Mouse (Mus musculus): ENCODE measurements at regions not wholly inside any gene's neighbourhood (a gene's known extent, or its start where the extent isn't known, plus 50 kb on each side); places are given as distances from the start of the nearest gene placed in this dataset.

DNA sequence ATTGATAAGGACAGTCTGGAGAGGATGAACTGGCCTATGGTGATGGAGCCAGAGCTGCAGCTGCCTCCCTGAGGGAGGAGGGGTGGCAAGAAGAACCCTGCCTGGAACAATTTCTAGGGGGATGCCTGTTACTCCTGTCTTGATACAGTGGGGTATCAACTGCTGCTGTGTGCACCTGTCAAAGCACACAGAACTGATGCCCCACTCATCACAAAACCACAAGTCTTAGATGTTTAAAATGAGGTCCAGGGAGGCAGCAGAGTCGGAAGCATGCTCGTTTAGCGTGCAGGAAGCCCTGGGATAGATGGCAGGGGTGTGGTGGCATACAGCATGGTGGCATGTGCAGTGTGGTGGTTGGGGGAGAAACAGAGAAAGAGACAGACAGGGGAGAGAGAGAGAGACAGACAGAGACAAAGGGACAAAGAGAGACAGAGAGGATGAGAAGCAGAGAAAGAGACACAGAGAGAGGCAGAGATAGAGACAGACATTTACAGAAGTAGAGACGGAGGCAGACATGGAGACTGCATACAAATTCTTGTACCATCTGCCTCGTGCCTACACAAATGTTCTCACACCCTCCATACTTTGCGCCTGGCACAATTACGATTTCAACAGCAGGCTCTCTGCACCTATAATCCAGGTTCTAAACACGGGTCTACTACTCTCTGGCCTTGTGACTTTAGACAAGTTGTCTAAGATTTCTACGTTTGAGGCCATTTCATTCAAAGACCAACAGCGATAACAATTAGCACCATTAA lies 242.6 kb downstream of the Cbln4 start:
- no peak for DNase-seq

DNA sequence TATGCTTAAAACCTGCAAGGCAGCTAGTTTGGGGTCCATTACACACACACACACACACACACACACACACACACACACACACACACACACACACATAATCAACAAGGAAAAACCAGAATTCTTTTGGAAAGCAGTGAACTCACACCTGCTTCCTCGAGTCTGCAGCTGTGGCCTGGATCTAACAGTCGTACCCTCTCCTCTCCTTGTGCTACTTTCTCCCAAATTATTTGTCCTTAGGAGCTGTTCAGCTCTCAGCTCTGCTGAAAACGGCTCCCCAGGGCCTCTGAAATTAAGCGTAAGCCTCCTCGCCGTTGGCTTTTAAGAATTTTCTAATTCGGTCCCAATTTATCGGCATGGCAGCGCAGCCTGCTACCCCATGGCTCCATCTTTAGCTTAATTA lies 243.9 kb downstream of the Cbln4 start:
- DNase-seq = no peak

- no peak for DNase-seq
These were observed 252.6 kb downstream of the Cbln4 start for GRCm38 (mm10) chr2:171790686-171791085.

DNA sequence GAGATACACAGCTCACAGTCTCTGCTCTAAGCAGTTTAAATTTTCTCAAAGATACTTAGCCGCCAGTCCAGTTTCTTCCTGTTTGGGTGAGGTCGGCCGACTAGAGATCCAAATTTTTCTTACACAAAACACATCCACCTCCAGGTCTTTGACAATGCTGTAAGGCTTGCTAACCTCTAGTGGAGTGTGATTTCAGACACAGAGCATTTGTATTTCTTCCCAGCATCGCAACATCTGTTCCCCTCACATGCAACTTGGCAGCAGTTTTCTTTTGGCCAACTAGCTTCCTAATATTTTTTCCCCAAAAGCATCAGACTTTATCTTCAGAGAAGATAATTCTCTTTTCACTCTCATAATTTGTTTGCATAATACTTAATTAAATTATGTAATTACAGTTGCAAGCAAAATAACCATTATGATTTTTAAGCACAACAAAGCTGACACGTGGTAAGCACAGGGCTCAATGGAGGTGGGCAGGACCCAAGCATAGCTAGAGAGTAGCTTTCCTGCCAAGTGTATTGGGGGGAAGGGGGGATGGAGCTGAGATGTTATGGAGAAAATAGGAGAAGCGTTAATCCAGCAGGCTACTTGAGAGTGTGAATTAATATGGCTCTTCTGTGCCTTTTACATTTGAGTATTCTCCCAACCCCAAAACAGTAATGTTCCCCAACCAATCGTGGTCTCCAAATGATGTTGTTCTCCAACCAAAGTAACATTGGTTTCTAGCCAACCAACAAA lies 276.9 kb downstream of the Cbln4 start:
- no peak for DNase-seq

DNA sequence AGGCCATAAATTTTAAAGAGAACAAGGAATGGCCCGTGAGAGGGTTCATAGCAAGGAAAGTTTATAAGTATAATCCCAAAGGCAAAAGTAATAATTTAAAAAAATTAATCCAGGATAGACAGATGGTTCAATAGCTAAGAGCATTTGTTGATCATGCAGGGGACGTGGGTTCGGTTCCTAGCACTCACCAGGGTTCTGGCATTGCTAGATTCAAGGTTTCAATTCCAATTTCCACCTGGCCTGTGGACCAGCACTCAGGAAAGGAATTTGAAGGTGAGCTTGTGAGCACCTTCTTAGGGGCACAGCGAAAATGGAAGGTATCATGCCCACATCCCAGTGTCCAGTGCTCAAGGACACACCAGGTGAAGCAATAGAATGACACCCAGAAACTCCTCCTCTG lies 278.2 kb downstream of the Cbln4 start:
- DNase-seq = no peak

- DNase-seq = no peak
These were observed 289.8 kb downstream of the Cbln4 start for GRCm38 (mm10) chr2:171753502-171753901.

- no peak for DNase-seq
These were observed 296.1 kb downstream of the Cbln4 start for GRCm38 (mm10) chr2:171747162-171747561.

- no peak for DNase-seq
These were observed 300.2 kb downstream of the Cbln4 start for GRCm38 (mm10) chr2:171743111-171743510.

DNA sequence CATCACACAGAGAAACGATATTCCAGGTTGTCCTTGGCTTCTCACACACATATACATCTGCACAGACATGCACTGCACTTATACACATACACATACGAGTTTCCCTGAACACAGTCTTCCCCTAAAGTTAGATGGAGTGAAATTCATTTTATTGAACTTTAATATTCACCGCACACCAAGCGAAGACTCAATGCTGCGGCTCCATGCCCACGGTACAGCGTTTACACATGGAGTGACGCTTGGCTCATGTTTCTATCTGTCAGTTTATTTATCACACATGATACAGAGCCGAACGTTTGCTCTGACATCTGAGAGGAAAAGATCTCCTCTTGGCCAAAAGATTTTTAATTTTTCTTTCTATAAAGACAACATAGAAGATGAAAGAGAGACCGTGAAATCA lies 300.6 kb downstream of the Cbln4 start:
- DNase-seq = no peak

DNA sequence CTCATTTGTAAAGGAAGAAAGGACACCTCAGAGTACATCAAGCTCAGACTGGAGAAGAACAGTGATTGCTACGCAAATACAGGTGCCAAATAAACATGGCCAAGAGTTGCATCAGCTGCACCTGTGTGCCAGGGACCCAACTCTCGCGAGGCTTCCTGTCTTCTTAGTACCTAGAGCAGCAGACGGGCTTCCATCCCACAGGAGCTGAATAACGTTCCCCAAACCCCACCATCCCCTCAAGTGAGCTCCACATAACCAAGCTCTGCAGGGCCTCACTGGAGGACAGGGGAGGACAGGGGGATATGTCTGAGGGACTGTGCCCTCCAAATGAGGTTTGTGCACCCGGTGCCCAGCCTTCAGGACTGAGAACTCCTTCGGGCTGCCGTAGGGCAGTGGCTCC lies 305.5 kb downstream of the Cbln4 start:
- DNase-seq = no peak

DNA sequence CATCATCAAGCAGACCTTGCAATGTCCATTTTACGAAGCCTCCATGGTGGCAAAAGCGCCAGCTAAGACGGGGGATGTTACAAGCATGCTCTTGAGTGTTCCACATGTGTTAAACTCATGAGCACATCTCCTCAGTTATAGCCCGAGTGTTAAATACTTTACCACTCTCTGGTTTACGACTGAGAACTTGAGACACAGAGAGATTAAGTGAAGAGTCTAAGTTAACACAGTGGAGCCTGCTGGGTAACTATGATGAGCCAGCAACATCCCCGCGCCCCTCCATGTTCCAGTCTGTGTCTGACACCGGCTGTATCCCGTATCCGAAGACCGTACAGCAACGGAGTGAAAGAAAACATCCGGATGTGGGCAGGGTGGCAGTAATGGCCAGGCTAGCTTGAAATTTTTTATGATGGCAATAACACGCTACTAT lies 308.2 kb downstream of the Cbln4 start:
- no peak for DNase-seq

DNA sequence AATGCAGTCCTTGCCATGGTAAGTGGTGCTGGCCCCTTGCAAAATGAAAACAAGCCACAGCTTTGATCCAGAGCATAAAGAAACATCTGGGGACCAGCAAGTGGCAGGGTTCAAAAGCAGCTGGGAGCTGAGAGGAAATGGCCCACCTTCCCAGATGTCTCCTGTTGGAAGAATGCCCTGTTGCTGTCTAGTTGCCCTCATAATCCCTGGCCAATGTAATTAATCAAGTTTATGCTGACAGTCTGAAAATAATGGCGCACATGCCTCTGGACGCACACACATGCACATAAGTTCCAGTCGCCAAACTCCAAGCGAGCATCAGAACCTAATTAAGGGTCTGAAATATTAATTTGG lies 308.7 kb downstream of the Cbln4 start:
- DNase-seq = no peak

- no peak for DNase-seq
These were observed 309.2 kb downstream of the Cbln4 start for GRCm38 (mm10) chr2:171733965-171734633.

DNA sequence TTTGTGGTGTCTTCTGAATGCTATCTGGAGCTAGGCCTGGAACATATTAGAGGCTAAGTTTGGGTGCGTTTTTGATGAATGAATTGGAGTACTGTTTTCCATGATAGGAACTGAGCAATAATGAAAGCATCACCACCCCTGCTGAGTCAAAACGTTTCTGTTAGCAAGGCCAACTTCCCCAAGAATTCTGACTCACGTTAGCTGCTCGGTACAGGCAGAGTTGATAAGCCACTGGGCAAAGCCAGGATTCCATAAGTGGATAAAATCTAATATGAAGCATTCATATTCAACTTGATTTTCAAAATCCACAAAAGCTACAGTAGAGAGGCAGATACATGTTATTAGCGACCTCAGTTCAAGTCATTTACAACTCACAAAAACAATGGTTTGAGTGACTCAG lies 324.0 kb downstream of the Cbln4 start:
- no peak for DNase-seq

- DNase-seq = no peak
These were observed 324.4 kb downstream of the Cbln4 start for GRCm38 (mm10) chr2:171718855-171719254.

- no peak for DNase-seq
These were observed 330.3 kb downstream of the Cbln4 start for GRCm38 (mm10) chr2:171712816-171713570.

DNA sequence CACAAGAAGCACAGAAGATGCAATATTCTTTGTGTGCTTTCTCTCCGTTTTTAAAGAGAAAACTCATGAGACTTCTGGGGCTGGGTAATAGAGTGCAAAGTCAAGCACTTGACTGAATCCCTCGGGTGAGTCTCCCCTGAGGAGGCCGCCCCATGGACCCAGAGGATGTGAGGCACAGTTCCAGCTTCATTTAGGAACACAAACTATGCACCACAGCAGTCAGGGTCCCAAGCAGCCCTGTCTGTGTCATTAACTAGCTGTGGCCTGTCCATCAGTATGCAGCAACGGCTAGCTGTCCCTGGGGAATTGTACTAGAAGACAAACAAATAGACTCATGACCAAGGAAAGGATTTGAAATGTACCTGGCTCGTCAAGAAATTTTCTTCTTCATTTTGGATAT lies 349.7 kb downstream of the Cbln4 start:
- DNase-seq = no peak

- DNase-seq = no peak
These were observed 352.5 kb downstream of the Cbln4 start for GRCm38 (mm10) chr2:171690781-171691180.

DNA sequence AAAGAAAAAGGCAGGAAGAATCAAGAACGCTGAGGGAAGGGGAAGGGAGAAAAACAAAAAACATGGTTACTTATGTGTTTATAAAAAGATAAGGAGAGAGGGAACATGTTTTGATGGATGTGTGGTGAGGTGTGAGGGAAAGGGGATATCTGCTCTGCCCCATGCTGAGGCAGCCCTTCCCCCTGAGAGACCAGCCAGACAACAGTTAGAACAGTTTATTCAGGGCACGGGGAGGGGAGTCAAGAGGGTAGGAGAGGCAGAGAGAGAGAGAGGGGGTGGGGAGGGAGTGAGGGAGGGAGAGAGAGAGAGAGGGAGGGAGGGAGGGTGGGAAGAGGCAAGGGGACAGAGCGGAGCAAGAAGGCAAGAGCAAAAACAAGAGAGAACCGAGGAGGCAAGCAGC lies 354.2 kb downstream of the Cbln4 start:
- no peak for DNase-seq

GRCm38 (mm10) chr2:171677998-171678397 lies 365.3 kb downstream of the Cbln4 start:
- DNase-seq = no peak

DNA sequence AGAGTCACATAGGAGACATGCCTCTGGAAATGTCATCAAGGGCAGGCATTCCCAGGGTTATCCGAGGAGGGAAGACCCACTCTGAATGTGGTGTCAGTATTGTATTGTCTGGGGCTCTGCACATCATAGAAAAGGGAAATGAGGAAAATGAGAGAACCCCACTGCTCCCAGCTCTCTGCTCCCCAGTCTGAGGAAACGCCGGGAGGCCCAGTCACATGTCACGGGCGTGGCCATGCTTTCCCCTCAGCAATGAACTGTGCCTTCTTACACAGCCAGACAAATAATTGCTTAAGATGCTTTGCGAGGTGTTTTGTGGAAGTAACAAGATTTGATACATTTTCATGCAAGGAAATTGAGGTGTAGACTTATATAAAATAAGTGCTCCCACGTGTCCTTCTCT lies 366.1 kb downstream of the Cbln4 start:
- DNase-seq = no peak

DNA sequence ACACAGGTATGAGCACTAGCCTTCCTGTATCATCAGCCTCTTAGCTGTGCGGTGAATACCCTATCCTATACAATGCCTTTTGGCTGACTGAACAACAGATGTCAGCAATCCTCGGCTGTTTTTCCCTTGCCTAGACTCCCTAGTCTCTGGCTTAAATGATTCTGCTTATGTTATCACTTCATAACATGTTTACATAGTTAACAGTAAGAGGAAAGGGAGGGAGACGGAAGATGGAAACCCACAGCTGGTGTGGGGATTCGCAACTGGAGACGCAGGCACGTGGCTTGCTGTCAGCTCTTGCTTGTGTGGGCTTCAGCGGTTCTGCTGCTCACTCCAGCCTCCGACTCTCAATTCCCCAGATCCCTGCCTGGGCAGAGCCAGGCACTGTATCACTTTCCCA lies 367.2 kb downstream of the Cbln4 start:
- no peak for DNase-seq

DNA sequence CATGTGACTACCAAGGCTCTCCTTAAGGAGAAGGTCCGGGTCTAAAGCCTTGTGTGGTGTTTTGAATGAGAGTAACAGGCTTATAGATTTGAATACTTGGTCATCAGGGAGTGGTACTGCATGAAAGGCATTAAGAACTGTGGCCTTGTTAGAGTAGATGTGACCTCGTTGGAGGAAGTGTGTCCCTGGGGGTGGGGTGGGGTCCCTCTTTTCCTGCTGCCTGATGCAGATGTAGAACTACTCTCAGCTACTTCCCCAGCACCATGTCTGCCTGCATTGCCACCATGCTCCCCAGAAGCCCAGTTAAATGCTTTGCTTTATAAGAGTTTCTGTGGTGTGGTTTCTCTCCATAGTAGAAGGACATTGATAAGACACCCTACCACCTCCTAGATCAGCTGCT lies 367.9 kb downstream of the Cbln4 start:
- DNase-seq = no peak
